Mouse (Mus musculus) embryonic stem cell, embryonic (primary cell): ENCODE results near the gene Repin1.

ENCODE experiments used
- CTCF ChIA-PET, 4 experiments: fragments of 300-600 bp in 2 of 4; fragments of 350-600 bp in 2 of 4; sonication (Branson Sonifier 250); formaldehyde crosslinking; loops; one replicate each; lab custom pipeline; 2022; ENCODE audit warnings: inconsistent platforms in 2 of 4; lab: Charles Lee
- POLR2A ChIA-PET, 4 experiments: fragments of 300-600 bp in 2 of 4; fragments of 350-600 bp in 2 of 4; sonication (Branson Sonifier 250); formaldehyde crosslinking; loops; one replicate each; lab custom pipeline; 2022; ENCODE audit warnings: antibody characterized with exemption in 4 of 4, inconsistent platforms in 1 of 4; lab: Charles Lee

Repin1 gene

DNA sequence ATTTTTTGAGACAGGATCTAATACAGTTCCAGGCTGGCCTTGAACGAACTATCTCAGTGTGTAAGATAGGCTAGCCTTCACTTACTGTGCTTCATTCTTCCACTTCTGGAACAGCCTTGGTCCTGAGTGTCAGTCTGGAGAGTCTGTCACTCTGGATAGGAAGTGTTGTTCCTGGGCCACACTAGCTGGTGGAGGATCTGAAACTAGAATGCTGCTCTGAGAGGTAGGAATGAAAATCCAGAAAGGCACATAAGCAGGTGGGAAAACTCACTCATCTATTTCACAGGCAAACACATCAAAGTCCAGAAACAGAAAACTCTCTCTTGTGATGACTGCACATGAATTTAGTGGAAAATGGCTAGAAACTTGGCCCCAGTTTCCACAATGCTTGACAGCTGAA lies 6.9 kb downstream of the Repin1 start:
- POLR2A ChIA-PET, result interaction anchor here in 3 of 4 experiments (1.1 to 3.2 kb wide), 8 partner anchors 11 to 161 kb away, joined by 3 to 15 read pairs (median 4); no protein-coding TSS in a partner anchor
- CTCF ChIA-PET, result interaction anchor here in 1 of 4 experiments (1.1 kb wide), 1 partner anchor 20 kb away, joined by 3 read pairs; no protein-coding TSS in a partner anchor

DNA sequence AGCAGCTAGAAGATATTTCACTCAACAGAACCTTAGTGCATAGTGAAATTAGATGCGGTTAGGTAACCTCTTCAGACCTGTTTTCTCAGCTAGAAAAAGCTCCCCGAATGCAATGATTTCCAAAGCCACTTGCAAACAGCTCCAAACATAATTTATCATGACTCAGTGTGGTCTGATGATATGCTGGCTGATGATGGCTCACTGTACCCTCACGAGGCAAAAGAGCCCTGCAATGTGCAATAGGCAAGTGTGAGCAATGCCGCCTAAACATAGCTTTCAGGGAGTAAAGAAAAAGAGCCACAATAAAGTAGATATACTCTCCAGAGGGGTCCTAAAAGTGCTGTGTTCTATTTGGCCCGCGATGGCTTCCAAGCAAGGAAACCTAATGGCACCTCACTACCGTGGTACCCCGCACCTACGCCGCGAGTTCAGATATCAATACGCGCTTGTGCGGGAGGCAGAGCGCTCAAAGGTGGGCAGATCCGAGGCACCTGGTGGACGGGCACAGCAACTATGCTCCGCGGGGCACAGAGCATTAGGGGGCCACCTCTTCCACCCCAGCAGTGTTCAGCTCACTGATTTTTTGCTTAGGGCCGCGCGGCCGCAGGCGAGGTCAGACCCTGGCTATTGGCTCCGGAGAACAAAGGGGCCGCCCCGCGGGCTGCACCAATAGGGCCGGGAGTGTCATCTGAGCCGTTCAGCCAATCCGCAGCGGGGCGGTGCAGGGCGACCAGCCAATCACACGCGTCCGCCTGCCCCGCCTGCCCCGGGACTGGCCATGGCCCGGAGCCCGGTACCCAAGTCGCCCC lies 7.8 kb downstream of the Repin1 start, which contains the start of gene Zfp775:
Gene Zfp775, plus strand, starts transcription at position 793 of the 809 bp plus-strand sequence.
- POLR2A ChIA-PET, result interaction anchor here (0.5 to 3.5 kb wide), 18 partner anchors 8 to 766 kb away, joined by 3 to 18 read pairs (median 3); partner anchors contain the start of genes Fam221a (in 1 of the 4), Gm44965 (in 1 of the 4) and Repin1 (in 1 of the 4)

DNA sequence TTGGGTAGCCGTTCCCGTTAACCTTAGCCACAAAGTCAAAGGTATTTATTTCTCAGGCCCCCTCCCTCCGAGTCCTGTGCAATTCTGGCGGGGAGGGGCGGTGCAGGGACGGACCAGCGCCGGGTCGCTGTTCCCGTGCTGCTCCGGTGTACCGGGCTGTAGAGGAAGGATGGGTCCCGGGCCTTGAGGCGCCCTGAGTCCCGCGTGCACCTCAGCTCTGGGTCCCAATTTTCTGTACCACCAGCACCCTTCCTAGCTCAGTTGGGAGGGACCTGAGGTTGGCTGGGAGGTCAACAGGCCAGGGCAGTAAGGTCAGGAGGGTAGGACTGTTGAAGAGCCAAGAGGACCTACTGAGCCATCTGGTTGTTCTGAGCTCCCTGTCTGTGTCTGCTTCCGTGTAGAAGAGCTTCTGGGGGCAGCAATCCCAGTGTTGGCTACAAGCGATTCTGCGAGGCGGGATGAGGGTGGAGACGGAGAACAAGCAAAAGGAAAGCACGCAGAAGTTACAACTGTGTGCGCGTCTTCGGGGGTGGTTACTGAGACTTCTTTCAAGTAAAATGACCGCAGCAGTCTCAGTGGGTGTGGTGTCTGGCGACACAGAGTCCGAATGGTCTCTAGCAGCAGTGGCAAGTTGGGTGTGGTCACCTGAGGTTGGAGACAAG lies 8.5 kb downstream of the Repin1 start:
- CTCF ChIA-PET, result interaction anchor here in 2 of 4 experiments (1.1 to 1.8 kb wide), 5 partner anchors 8 to 258 kb away, joined by 3 to 7 read pairs (median 3); partner anchors contain the start of genes Gm44965 (in 1 of the 2) and Repin1 (in 1 of the 2)

More for the DNA sequence above, 7.8 kb downstream of the Repin1 start, which contains the start of gene Zfp775:
- CTCF ChIA-PET, result interaction anchor here in 3 of 4 experiments (1.1 to 1.8 kb wide), 6 partner anchors 8 to 259 kb away, joined by 3 to 7 read pairs (median 3); partner anchors contain the start of genes Gm44965 (in 1 of the 3) and Repin1 (in 1 of the 3)

DNA sequence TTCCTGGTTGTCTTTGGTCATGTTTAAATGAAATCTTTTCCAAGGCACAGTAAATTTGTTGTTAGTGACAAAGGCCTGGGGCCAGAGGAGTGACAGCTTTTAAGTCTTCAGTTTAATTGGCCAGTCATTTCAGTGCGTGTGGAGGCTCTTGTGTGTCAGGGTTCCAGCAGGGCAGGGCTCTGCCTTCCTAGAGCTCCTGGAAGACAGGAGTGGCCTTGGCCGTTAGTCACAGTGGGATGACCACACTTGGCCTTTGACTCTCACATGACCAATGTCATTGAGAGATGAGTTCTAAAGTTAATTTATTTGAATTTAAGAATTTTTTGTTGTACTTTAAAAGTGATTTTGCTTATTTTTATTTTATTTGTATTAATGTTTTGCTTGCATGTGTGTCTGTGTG lies 14.4 kb downstream of the Repin1 start:
- ChIA-PET CTCF (no interaction called here), POLR2A (interaction anchor here in 1 of 4 experiments (0.7 to 2.0 kb wide), 2 partner anchors 13 to 16 kb away, joined by 3 to 4 read pairs; no protein-coding TSS in a partner anchor)

More for the DNA sequence above, 8.5 kb downstream of the Repin1 start:
- POLR2A ChIA-PET, result interaction anchor here (0.5 to 3.5 kb wide), 14 partner anchors 9 to 765 kb away, joined by 3 to 18 read pairs (median 3); partner anchors contain the start of genes Fam221a (in 1 of the 4), Gm44965 (in 1 of the 4) and Repin1 (in 1 of the 4)

DNA sequence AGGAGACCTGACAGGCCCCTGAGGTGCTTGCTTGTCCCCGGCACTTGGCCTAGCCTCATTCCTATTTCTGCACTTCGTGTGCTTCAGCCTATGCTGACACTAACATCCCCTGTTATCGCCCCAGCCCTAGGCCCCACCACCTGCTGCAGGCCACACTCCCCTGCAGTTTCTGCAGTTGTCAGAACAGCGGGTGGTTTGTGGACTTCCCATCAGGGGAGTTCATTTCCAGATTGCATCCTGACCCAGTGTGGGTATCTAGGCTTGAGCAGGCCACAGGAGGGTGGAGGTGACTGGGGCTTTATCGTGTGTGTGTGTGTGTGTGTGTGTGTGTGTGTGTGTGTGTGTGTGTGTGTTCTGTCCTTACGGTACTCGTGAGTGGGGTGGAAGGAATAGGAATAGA lies 15.8 kb downstream of the Repin1 start:
- ChIA-PET CTCF (no interaction called here), POLR2A (interaction anchor here in 1 of 4 experiments (2.0 kb wide), 1 partner anchor 14 kb away, joined by 4 read pairs; no protein-coding TSS in a partner anchor)

DNA sequence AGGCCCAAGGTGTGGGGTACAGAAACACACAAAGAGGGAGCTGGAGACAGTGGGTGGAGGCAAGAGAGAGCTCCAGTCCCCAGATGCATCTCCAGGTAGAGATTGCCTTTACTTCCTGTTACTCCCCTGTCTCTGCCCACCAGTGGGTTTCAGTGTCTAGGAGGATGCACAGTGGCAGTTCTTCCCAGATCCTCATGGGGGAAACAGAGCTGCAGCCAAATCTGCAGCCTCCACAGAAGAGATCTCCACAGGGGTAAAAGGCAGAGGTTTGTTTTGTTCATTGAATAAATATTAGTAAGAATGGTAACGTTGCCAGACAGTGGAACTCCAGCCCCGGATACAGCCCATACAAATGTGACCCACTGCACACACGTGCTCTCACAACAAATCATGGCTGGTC lies 17.0 kb downstream of the Repin1 start:
- ChIA-PET POLR2A (interaction anchor here in 2 of 4 experiments (0.5 to 1.8 kb wide), 7 partner anchors 9 to 1210 kb away, joined by 3 to 8 read pairs (median 3); partner anchors contain the start of gene Lrrc61 (in 1 of the 2)), CTCF (interaction anchor here in 3 of 4 experiments (0.6 to 1.4 kb wide), 4 partner anchors 9 to 35 kb away, joined by 3 to 5 read pairs (median 3); partner anchors contain the start of gene AI854703 (in 1 of the 3))

DNA sequence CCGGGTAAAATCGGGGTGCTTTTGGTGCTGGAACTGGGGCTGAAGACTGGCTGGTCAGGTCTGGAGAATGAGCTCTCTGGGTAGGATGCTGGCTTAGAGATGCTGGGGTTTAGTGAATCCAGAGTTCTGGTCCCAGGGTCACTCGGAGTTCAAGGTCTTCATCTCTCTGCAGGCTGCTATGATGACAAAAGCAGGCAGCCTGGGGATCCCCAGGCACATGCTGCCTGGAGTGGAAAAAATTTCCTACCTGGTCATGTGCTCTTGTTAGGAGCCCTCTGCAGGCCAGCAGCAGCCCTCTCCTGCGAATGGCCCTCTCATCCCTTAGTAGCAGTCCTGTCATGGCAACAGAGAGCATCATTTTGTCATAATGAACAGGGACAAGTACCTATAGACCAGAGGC lies 19.8 kb downstream of the Repin1 start:
- ChIA-PET POLR2A (no interaction called here), CTCF (interaction anchor here in 1 of 4 experiments (0.6 kb wide), 1 partner anchor 58 kb away, joined by 3 read pairs; no protein-coding TSS in a partner anchor)

DNA sequence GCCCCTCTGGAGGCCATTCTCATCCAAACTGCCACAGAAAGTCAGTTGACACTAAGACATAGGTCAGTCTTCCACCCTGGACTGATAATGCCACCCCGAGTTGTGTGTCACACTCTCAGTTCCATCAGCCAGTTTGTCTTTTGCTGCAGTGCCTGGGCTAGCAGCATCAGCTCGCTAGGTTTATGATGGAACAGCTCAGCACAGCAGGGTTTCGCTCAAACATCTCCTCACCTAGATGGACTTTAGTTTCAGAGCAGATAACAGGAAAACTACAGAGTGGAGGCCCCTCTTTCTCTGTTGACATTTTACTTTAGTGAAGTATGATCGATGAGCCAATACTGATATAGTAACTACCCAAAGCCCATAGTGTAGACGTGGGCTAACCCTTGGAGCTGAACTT lies 21.1 kb downstream of the Repin1 start:
- ChIA-PET POLR2A (no interaction called here), CTCF (interaction anchor here in 1 of 4 experiments (0.6 kb wide), 1 partner anchor 35 kb away, joined by 3 read pairs; no protein-coding TSS in a partner anchor)

DNA sequence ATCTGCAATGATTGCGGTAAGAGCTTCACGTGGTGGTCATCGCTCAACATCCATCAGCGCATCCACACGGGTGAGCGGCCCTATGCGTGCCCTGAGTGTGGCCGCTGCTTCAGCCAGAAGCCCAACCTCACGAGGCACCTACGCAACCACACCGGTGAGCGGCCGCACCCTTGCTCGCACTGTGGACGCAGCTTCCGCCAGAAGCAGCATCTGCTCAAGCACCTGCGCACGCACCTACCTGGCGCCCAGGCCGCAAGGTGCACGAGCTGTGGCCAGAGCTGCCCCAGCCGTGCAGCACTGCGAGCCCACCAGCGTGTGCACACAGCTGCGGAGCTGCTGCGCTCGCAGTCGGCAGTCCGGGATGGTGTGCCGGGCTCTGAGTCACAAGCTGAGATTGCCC lies 26.3 kb downstream of the Repin1 start:
- ChIA-PET CTCF (interaction anchor here (0.5 to 1.8 kb wide), 16 partner anchors 9 to 613 kb away, joined by 3 to 8 read pairs (median 4); partner anchors contain the start of genes Atp6v0e2 (in 1 of the 4) and Gimap8 (in 1 of the 4)), POLR2A (interaction anchor here in 3 of 4 experiments (0.7 to 3.9 kb wide), 17 partner anchors 9 to 224 kb away, joined by 3 to 18 read pairs (median 3); partner anchors contain the start of gene Zfp775 (in 2 of the 3))

DNA sequence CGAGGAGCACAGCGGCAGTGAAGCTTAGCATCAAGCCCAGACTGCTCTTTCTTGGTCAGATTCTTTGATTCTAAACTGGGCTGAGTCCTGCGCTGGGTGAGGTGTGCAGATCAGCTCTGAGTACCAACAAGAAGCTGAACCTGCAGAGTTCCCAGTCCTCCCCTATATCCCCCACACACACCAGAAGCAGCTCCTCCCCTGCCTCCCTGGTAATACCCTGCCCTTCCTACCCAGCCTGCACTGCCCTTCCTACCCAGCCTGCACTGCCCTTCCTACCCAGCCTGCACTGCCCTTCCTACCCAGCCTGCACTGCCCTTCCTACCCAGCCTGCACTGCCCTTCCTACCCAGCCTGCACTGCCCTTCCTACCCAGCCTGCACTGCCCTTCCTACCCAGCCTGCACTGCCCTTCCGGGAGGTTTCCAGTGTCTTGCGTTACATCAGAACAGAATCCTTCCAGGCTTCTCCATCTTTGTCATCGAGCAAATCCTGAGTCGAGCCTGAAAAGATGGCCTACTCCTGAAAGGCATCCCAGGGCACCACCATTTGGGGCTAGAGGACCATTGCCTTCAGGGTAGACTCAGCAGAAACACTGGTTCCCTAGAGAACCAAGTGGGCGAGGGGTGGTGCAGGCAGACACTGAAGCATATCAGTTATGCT lies 28.6 kb downstream of the Repin1 start:
- ChIA-PET CTCF (interaction anchor here (0.6 to 1.1 kb wide), 5 partner anchors 24 to 411 kb away, joined by 3 to 5 read pairs (median 3); partner anchors contain the start of gene Atp6v0e2 (in 2 of the 4)), POLR2A (interaction anchor here in 3 of 4 experiments (1.0 to 1.9 kb wide), 7 partner anchors 10 to 118 kb away, joined by 3 to 10 read pairs (median 3); partner anchors contain the start of genes Zfp775 (in 2 of the 3), Gm44965 (in 1 of the 3) and Repin1 (in 1 of the 3))

DNA sequence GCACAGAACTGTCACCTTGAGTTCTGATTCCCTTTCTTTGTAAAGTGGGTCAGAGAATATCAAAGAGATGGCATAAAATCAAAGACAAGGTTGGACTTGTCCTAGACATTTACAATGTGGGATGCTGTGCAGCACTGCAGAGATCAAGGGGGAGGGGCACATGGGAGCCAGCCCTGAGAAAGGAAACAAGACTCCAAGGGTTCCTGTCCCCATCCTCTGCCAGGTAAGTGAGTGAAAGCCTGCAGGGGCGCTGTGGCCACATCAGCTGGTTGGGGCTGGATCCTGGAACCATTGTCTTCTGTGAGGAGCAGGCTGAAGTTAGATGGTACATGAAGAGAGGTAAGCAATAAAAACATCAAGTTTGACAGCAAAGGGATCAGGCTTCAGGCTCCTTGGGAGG lies 29.8 kb downstream of the Repin1 start:
- ChIA-PET CTCF (interaction anchor here in 2 of 4 experiments (0.6 to 1.2 kb wide), 2 partner anchors 30 to 67 kb away, joined by 3 read pairs; partner anchors contain the start of genes Gm44965 (in 1 of the 2) and Repin1 (in 1 of the 2)), POLR2A (interaction anchor here in 2 of 4 experiments (1.1 to 1.4 kb wide), 4 partner anchors 15 to 119 kb away, joined by 3 to 4 read pairs (median 4); partner anchors contain the start of gene Zfp775 (in 1 of the 2))

DNA sequence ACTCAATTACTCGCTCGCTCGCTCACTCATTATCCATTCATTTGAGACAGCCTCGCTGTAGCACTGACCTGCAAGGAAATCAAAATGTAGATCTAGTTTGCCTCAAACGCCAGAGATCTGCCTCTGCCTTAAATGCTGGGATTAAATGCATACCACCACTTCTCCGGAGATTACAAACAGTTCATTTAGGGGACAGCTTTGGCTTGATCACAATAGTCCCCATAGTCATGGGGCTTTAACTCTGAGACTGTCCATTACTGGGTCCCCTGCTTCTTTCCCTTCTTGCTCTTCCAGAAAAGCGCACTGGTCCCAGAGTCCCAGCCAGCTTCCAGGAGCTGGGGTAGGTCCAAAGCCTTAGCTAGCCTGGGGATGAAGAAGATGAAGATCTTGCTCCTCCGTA lies 32.8 kb downstream of the Repin1 start, which contains the start of gene AI854703:
Gene AI854703, plus strand, starts transcription at position 301 of the 400 bp plus-strand sequence.
- CTCF ChIA-PET, result interaction anchor here (0.5 to 1.4 kb wide), 6 partner anchors 16 to 573 kb away, joined by 3 to 10 read pairs (median 3); no protein-coding TSS in a partner anchor
- POLR2A ChIA-PET, result interaction anchor here in 2 of 4 experiments (0.7 to 1.6 kb wide), 5 partner anchors 8 to 89 kb away, joined by 3 to 4 read pairs (median 3); partner anchors contain the start of gene Atp6v0e2 (in 1 of the 2)

DNA sequence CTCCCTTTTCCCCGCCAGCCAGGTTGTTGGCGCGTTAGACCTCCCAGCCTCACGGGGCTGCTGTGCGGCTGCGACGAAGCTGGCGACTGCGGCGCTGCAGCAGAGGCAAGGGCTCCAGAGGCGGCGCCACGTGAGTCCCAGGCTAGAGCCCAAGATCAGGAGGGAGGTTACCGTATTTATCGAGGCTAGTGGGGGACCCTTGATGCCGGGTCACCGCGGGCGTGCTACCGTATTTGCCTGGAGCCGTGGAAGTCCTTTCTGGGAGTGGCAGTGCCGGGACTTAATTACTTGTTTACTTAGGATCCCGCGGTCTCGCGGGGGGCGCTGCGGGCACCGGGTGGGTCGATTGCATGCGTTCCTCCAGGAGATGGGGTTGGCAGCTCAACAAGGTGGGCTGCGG lies 33.3 kb downstream of the Repin1 start:
- POLR2A ChIA-PET, result interaction anchor here in 3 of 4 experiments (0.6 to 1.6 kb wide), 7 partner anchors 9 to 231 kb away, joined by 3 to 4 read pairs (median 3); partner anchors contain the start of gene Atp6v0e2 (in 1 of the 3)
- CTCF ChIA-PET, result interaction anchor here in 3 of 4 experiments (0.7 to 1.4 kb wide), 6 partner anchors 16 to 574 kb away, joined by 3 to 5 read pairs (median 3); no protein-coding TSS in a partner anchor

DNA sequence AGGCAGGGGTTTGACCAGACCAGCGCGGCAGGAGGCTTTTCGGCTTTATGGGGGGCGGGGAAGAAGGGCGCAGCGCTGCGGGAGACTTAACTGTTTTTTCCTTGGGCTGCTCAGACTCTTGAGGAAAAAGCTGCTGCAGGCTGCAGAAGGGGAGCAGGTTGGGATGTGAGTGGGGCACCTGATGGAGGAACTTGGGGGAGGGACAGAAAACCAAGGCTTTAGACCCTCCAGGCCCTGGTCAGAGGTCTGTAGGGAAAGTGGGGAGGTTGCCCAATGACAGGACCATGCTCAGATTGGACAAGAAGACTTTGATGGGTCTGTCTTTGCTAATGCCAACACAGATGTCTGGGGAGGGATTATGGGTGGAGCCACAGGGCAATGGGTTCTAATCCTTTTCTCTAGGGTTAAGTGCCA lies 33.8 kb downstream of the Repin1 start:
- ChIA-PET CTCF (interaction anchor here in 2 of 4 experiments (0.6 to 1.4 kb wide), 4 partner anchors 18 to 557 kb away, joined by 3 to 5 read pairs (median 4); no protein-coding TSS in a partner anchor), POLR2A (interaction anchor here in 3 of 4 experiments (0.6 to 1.6 kb wide), 7 partner anchors 9 to 232 kb away, joined by 3 to 4 read pairs (median 3); partner anchors contain the start of gene Atp6v0e2 (in 1 of the 3))

DNA sequence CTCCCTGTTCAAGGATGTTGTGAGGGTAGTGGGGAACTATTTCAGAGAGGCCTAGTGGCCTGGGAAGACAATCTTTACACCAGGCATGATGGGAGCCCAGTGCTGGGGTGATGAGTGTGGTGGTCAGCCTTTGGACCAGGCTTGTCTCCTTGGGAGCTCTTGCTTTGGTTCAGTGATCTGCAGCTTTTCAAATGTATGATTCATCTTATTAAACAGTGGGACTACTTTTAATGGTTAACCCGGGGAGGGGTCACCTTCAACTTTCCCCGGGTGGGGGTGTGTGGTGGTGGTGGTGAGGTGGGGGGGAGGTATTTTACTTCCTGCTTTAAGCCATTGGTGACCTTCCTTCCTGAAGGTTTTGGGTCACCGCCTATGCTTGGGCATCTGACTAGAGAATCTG lies 34.7 kb downstream of the Repin1 start:
- ChIA-PET POLR2A (interaction anchor here in 2 of 4 experiments (0.6 to 1.6 kb wide), 4 partner anchors 8 to 32 kb away, joined by 3 to 5 read pairs (median 3); no protein-coding TSS in a partner anchor), CTCF (no interaction called here)
